Mouse (Mus musculus) bone marrow, adult 2 months (tissue): Measurements from ENCODE around the gene Otud7b.

ENCODE experiments used
- CTCF ChIP-seq: fragments of 200-500 bp; IDR thresholded peaks from 2 replicates; pipeline ENCODE4 v1.5.1; 2011; ENCODE audit warnings: low read length, control low read depth; ENCODE audit not compliant: control insufficient read depth, insufficient read depth
- POLR2A ChIP-seq: fragments of 200-500 bp; IDR thresholded peaks from 2 replicates; pipeline ENCODE4 v1.6.1; 2011; ENCODE audit warnings: low read depth, mild to moderate bottlenecking, control low read depth, low read length, borderline replicate concordance; ENCODE audit not compliant: control insufficient read depth

GRCm38 (mm10) chr3:96078066-96078465, 26.3 kb upstream of the Otud7b start:
- TF ChIP-seq CTCF (no peak), POLR2A (no peak)
